8 mouse cellular contexts compared by ENCODE assay signal in the genomic region with DNA sequence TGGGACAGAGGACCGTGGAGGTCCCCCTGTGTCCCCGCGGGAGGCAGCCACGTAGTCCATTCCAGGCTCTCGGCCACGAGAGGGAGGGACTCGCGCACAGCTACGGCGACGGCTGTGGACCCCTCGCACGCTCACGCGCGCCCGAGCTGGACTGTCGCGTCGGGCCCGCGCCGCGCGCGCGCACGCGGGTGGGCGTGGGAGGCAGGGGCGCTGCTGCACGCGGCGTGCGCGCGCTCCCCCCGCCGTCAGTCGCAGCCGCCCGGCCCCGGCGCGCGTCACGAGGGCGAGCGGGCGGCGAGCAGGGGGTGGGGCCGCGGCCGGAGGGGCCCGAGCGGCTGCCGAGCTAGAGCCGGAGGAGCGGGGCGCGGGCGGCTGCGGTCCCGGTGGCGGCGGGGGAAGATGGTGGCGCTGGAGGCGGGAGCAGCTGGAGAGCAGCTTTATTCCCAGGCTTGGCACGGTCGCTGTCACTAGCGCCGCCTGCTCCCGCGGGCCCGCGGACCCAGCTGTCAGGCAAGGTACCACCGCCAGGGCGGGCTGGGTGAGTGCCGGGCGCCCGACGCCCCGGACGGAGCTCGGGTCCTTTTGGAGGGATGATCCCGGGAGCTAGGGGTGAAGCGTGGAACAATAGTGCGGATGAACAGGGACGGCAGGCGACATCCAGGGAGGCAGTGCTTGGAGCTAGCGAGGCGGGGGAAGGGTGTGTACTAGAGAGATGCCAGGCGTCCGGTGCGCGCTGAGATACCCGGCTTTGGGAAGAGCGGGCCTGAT. TPM values are rescaled to one million over a fixed set of nuclear protein-coding genes. Genes with fewer than 3 reads are reported as not detected.
DNase-seq lines count a peak whose midpoint lies in the region; ATAC-seq and TF ChIP-seq lines count a peak whose summit lies in the region.

TSS of gene Apba1 (plus strand) at position 334 of the 768 bp plus-strand sequence.

- no peaks in the 10 kb centered on the region for H3K4me1 ChIP-seq in intestine, postnatal 0 days (replicated peaks; ENCODE audit: control insufficient read depth, insufficient read depth, low read length)

- H3K9me3 ChIP-seq in intestine, postnatal 0 days (ENCODE audit: control insufficient read depth): no peaks in the 10 kb centered on the region

- WGBS in intestine, postnatal 0 days: under 1% methylated on average over 85 of the region's 98 CpGs

- ATAC-seq in intestine, postnatal 0 days: peak; percentile 75

- peak within 1 kb of the TSS; percentile 58 for H3K9ac ChIP-seq in intestine, postnatal 0 days (ENCODE audit: low read depth, low read length)

- peaks cover 16% of the 10 kb centered on the region; the same call in 1 of the 2 replicates for H3K27me3 ChIP-seq in intestine, postnatal 0 days (replicated peaks; ENCODE audit: control insufficient read depth, insufficient read depth, low read length)

- peak; percentile 81 for DNase-seq in ZHBTc4 (ENCODE audit: low read depth, low spot score)
- DNase-seq in cerebellum, postnatal 4 days (ENCODE audit: low spot score in 2 of 2): peak; percentile 60 to 86
- peak; percentile 44 to 56 for DNase-seq in gastrocnemius, postnatal 36 days
- DNase-seq in left cerebral cortex, postnatal 4 days: peak; percentile 89
- DNase-seq in mesoderm, embryonic 11.5 days (ENCODE audit: low read depth, low spot score): peak; percentile 70
- peak; percentile 81 for DNase-seq in right cerebral cortex, postnatal 14 days
- peak; percentile 55 for DNase-seq in yolk sac, embryonic 10.5 days (ENCODE audit: low spot score)

- H3K27ac ChIP-seq in intestine, postnatal 0 days (ENCODE audit: low read depth, low read length): no peak within 1 kb of the TSS; the same call in 1 of the 2 replicates

- H3K36me3 ChIP-seq in intestine, postnatal 0 days (ENCODE audit: control insufficient read depth, insufficient read depth): no peaks in the 10 kb centered on the region

- peak within 1 kb of the TSS; percentile 71 for H3K4me3 ChIP-seq in intestine, postnatal 0 days (ENCODE audit: low read depth, low read length)

- peak; percentile 53 for TF ChIP-seq CTCF in intestine, postnatal 0 days (IDR thresholded peaks at IDR 0.05; ENCODE audit: low read depth)

- peak within 1 kb of the TSS; percentile 99 for H3K4me2 ChIP-seq in intestine, postnatal 0 days (replicated peaks; ENCODE audit: low read depth)

- intact Hi-C loops in gastrocnemius, postnatal 36 days (cut with DNase I): loop anchor here (2.0 kb wide), 1 partner anchor 72 kb away; the partner anchor contains the start of gene Ptar1
- intact Hi-C loops in left cerebral cortex, postnatal 4 days (cut with DNase I): loop anchor here (5.0 to 10.0 kb wide), 2 partner anchors 184 to 381 kb away; no protein-coding TSS in a partner anchor

RNA-seq across cellular contexts. Expression of gene Apba1, which starts in this region (rescaled TPM):
- total RNA-seq in gastrocnemius, postnatal 36 days (2021): under 1 TPM; 0.87 to 0.91 TPM
- 0.51 and 0.57 TPM in 2 replicates for polyA plus RNA-seq in intestine, postnatal 0 days (2015; fragmentation: Nextera tagmentation; extraction: Ambion mirVana)
- total RNA-seq in left cerebral cortex, postnatal 4 days (2021): 100 to 1,000 TPM; 177 to 198 TPM

Comparison
In these comparisons a context has a peak if more than half of its experiments do, and no peak if none do; other contexts are left out.
1. RNA of gene Apba1 (total RNA-seq): 177 to 198 TPM in left cerebral cortex, postnatal 4 days; 0.87 to 0.91 TPM in gastrocnemius, postnatal 36 days; every median in the first group is over 10 times any median in the second.
2. Peak in DNase-seq in gastrocnemius, postnatal 36 days; RNA of the gene not detected or under 1 TPM.
3. Peak in ATAC-seq, H3K4me3 ChIP-seq, H3K9ac ChIP-seq and H3K4me2 ChIP-seq in intestine, postnatal 0 days; RNA of the gene not detected or under 1 TPM.
4. Peak in every context shown above with its lines, with median percentiles within 50 percentile points of each other: DNase-seq.